Mouse (Mus musculus) adrenal gland (tissue): ENCODE results near the gene H2al1h.
"Not testable (repeated sequence)": the region's sequence is repeated elsewhere in the genome, so short reads cannot be mapped to it uniquely, and the experiment has no call there.

ENCODE experiments used
- intact Hi-C: fragments of 180-260 bp; cut with DNase I; formaldehyde crosslinking; loops from one replicate; pipeline ENCODE4 v1.15.1; 2025
- long read RNA-seq, 2 experiments: library from polyadenylated mRNA; unstranded; transcript quantifications; one replicate each; pipeline ENCODE4 v2.0.0; 2020; ENCODE audit warnings: borderline replicate concordance in 1 of 2; ENCODE audit not compliant: insufficient replicate concordance in 1 of 2

H2al1h gene
- long read RNA-seq, experiment 1 = 0 reads
- long read RNA-seq, experiment 2 = 0 reads

- intact Hi-C loops = not testable (repeated sequence)
These were observed at the start of gene H2al1h for GRCm38 (mm10) chrX:11321192-11321591. Gene H2al1h (plus strand): TSS chrX:11321492.

DNA sequence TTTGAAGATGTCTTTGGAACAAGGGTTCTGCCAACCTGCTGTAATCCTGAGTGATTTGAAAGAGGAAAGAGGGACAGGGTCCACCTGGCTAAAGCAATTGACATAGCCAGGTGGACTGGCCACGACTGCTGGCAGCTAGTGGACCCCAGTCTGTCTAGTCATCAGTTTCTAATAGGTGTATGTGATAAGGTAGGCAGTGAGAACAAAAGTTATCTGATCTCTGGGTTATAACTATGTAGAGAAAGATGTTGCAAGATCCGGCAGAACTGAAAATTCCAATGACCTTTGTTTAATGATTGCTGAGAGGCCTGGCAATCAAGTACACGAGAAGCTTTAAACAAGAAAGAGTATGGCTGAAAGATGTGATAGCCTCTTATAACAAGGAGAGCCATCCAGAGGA, 48.1 kb upstream of the H2al1h start:
- intact Hi-C loops = no loop called here

GRCm38 (mm10) chrX:11277083-11277482, 44.2 kb upstream of the H2al1h start:
- intact Hi-C loops = no loop called here

DNA sequence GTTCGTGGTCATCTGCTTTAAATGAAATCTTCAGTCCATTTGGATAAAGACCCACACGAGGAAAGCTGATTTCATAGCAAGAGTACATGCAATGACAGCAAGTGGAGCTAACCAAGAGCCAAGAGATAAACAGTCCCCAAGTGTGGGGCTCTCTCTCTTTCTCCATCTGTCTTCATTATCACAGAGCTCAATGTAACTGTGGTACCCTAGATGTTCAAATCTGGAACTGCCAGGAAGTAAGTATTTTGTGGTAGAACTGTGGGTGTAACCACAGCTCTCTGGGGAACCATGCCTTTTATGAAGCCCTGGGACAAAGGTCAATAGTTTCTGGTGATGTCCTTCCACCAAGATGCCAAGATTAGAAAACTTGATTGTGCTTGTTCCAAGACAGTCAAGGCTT, 40.6 kb upstream of the H2al1h start:
- intact Hi-C loops = no loop called here

DNA sequence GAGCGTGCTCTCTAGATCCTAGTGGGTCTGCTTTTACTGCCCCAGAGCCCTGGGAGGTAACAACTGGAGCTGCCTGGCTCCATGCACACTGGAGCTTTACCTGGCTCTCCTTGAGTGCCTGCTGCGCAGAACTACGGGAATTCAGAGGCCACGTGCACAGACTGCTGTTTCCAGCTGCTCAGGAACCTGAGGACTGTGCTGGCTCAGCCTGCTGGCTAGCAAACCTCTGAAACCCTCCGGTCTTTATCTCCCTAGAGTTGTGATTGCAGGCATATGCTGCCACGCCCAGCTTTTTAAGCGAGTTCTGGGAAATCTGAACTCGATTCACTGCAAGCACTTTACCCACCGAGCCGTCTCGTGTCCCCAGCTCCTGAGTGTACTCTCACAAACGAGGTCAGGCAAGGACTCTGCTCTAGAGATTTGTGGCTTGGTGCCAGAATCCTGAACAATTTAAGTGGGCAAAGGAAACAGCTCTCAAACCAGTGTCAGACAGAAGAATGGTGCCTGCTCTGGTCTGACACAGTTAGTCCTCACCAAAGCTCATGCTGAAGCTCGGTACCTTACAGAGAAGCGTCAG, 32.9 kb upstream of the H2al1h start:
- intact Hi-C loops = no loop called here

- intact Hi-C loops = no loop called here
These were observed 32.0 kb upstream of the H2al1h start for GRCm38 (mm10) chrX:11289244-11289643.

DNA sequence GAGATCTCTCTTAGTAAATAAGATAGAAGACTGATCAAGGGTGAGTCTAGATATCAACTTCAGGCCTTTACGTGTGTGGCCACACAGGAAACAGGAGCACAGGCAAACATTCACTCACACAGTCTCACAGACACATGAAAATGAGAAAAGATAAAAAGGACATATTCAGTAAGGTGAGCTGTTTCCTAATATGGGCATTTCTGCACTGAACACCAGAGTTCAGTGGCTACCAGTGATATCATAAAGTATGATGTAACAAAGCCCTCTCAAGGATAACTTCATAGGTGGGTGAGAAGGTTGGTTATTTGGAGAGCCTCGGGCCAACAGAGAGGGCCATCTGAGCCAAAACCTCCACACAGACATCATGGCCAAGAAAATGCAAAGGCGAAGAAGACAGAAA, 22.3 kb upstream of the H2al1h start, which contains the start of gene H2al1a:
TSS of gene H2al1a (plus strand) at position 301 of the 400 bp plus-strand sequence.
- intact Hi-C loops = not testable (repeated sequence)

- intact Hi-C loops = not testable (repeated sequence)
These were observed 19.2 kb upstream of the H2al1h start, which contains the start of gene H2al1b for GRCm38 (mm10) chrX:11302132-11302531. Gene H2al1b (plus strand): TSS chrX:11302432.

GRCm38 (mm10) chrX:11305355-11305754, 15.9 kb upstream of the H2al1h start, which contains the start of gene H2al1c:
Gene H2al1c (plus strand): TSS chrX:11305655.
- intact Hi-C loops = not testable (repeated sequence)

DNA sequence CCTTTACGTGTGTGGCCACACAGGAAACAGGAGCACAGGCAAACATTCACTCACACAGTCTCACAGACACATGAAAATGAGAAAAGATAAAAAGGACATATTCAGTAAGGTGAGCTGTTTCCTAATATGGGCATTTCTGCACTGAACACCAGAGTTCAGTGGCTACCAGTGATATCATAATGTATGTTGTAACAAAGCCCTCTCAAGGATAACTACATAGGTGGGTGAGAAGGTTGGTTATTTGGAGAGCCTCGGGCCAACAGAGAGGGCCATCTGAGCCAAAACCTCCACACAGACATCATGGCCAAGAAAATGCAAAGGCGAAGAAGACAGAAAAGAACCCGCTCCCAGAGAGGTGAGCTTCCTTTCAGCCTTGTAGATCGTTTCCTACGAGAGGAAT, 12.8 kb upstream of the H2al1h start, which contains the start of gene H2al1d:
TSS of gene H2al1d (plus strand) at position 301 of the 400 bp plus-strand sequence.
- intact Hi-C loops = not testable (repeated sequence)

- intact Hi-C loops = not testable (repeated sequence)
These were observed 9.7 kb upstream of the H2al1h start, which contains the start of gene H2al1e for GRCm38 (mm10) chrX:11311634-11312033. Gene H2al1e (plus strand): TSS chrX:11311934.

GRCm38 (mm10) chrX:11314858-11315257, 6.4 kb upstream of the H2al1h start, which contains the start of gene H2al1f:
Gene H2al1f (plus strand): TSS chrX:11315158.
- intact Hi-C loops = not testable (repeated sequence)

- intact Hi-C loops = not testable (repeated sequence)
These were observed 3.3 kb upstream of the H2al1h start, which contains the start of gene H2al1g for GRCm38 (mm10) chrX:11317956-11318355. Gene H2al1g (plus strand): TSS chrX:11318256.

GRCm38 (mm10) chrX:11324359-11324758, 3.1 kb downstream of the H2al1h start, which contains the start of gene H2al1i:
Gene H2al1i (plus strand): TSS chrX:11324659.
- intact Hi-C loops = not testable (repeated sequence)

DNA sequence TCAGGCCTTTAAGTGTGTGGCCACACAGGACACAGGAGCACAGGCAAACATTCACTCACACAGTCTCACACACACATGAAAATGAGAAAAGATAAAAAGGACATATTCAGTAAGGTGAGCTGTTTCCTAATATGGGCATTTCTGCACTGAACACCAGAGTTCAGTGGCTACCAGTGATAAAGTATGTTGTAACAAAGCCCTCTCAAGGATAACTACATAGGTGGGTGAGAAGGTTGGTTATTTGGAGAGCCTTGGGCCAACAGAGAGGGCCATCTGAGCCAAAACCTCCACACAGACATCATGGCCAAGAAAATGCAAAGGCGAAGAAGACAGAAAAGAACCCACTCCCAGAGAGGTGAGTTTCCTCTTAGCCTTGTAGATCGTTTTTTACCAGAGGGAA, 6.2 kb downstream of the H2al1h start, which contains the start of gene H2al1j:
TSS of gene H2al1j (plus strand) at position 301 of the 400 bp plus-strand sequence.
- intact Hi-C loops = not testable (repeated sequence)

DNA sequence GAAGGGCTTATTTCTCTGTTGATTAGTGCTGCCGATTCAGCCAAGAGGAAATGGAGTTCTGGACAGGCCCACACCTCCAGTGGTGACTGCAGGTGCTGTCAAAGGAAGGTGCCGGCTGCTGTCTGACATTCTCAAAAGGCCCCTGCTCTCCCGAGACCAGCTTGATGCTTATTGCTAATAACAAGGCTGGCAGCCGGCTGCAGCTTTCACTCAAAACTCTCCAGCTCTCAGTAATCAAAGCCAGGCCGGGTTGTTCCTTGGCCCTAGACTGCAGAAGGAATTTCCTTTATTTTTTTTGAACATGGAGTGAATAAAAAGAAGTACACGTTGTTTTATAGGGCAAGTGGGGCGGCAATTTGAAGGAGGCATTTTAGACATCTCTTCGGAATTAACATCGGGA, 24.5 kb downstream of the H2al1h start:
- intact Hi-C loops = no loop called here

DNA sequence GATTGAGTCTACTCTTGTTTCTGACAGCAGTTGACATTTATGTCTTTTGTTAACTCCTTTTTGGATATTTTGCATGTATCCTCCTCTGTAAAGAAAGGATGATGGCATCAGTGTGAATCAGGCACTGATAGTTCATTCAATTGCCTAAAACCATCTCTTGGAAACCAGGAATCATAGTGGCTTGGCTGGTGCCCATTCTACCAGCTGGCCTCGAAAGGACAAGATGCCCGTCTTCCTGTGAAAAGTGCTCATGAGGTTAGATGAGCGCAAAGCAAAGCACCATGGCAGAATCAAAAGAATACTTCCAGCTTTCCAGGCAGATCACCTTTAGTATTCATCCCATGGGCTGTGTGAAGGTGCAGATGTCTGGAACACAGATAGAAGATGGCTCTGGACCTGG, 25.5 kb downstream of the H2al1h start:
- intact Hi-C loops = no loop called here

GRCm38 (mm10) chrX:11360823-11361222, 39.5 kb downstream of the H2al1h start:
- intact Hi-C loops = no loop called here

DNA sequence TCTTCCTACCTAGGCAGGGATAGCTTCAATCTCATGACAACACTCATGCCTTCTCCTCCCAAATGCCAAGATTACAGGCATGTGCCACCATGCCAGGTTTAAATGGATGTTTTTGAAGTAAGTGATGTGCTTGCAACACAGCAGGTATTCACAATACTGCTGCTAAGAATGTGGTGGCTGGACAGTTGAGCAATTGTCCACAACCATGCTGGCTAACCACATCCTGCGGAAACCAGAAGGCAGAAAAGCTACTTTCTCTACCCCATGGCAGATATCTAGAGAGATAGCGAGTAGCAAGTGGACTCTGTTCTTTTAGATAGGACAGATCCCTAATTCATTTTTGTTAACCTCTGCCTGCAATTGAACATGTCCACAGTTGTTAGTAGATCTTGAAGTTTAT, 40.0 kb downstream of the H2al1h start:
- intact Hi-C loops = no loop called here

GRCm38 (mm10) chrX:11363890-11364289, 42.6 kb downstream of the H2al1h start:
- intact Hi-C loops = no loop called here

- intact Hi-C loops = no loop called here
These were observed 43.9 kb downstream of the H2al1h start for GRCm38 (mm10) chrX:11365151-11365550.
